Mouse (Mus musculus): ENCODE results near the gene Ptpru.

GRCm38 (mm10) chr4:131814869-131815268 lies 23.2 kb downstream of the Ptpru start:
- no peak for TF ChIP-seq EP300 (IDR thresholded peaks at IDR 0.05; ENCODE audit: low read depth)
- TF ChIP-seq CTCF (IDR thresholded peaks at IDR 0.05; ENCODE audit: low read depth): no peak
